Mouse (Mus musculus): ENCODE data around the gene Phka2.

Phka2 gene

GRCm38 (mm10) chrX:160598562-160599458 lies 96.8 kb downstream of the Phka2 start:
- no peak for DNase-seq (ENCODE audit: low spot score)

DNA sequence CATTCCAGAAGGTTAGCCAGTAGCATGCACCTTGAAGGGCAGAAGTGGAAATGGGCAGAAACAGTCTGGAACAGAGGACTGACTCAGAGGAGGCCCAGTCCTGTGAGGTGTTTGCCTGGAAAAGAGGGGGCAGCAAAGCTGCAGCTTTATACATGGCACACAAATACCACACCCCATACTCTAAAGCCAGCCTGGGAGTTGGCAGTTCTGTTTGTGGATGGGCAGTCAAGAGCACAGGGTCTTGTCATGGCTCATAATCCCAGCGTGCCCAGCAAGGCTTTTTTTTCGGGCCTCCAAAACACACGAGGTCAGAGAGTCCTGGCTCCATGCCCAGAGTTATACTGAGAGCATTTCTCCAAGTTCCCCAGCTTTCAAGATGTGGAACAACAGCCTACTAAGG lies 99.1 kb downstream of the Phka2 start:
- DNase-seq (ENCODE audit: low spot score) = no peak

DNA sequence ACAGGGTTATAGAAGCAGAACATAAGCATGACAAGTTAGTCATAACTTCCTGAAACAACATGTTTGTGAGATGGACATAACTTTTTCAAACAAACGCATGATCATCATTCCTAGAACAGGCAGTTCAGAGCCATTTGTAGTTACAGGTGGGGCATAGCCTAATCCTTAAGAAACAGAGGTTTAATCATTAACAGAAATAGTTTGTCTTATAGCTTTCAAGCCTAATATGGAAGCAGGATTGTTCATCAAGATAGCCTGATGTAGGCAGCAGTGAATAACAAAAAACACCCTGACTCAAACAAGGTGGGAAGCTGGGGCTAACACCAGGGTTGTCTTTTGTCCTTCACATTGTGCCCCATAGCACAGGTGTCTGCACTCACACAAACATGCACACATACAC lies 100.8 kb downstream of the Phka2 start:
- no peak for DNase-seq (ENCODE audit: low spot score)

DNA sequence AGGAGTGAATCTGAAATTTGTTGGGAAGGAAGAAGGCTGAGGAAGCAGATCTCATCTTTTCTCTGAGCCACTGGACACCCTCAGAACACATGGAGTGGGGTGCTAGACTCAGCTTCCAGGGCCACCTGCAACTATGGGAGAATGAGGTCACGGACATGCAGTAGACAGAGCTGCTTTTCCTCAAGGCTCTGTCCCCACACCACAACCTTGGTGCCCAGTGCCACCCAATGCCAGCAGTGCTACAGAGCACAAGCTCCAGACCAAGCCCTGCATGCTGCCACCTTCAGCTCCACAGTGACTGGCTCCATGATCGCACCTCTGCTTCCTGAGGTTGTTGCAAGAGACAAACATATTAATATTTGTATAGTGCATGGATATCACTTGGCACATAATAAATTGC lies 101.3 kb downstream of the Phka2 start:
- DNase-seq (ENCODE audit: low spot score) = no peak

DNA sequence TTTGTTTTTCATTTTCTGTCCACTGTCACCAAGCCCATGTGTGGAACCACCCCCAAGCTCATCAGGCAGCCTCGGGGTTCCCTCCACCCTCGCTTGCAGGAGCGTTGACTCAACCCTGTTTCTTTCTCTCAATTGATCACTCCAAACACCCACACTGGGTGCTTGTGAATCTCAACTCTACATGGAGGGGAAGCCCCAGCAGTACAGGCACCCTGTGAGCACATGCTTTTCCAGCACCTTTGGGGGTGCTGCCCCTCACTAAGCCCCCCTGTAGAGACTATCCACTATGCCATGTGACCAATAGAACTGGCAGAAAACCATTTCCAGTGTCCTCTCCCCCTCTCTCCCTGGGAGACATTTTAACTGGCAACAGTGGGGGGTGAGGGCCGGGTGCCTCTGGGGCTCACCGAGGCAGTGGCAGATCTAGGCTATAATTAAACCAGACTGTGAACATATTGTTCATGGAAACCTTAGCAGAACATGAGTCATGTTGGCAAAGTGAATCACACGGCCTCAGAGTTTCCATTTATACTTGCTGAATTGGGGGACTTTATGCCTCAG lies 102.1 kb downstream of the Phka2 start:
- DNase-seq (ENCODE audit: low spot score) = peak; percentile 43

GRCm38 (mm10) chrX:160609849-160610248 lies 107.9 kb downstream of the Phka2 start:
- DNase-seq (ENCODE audit: low spot score) = no peak

- no peak for DNase-seq (ENCODE audit: low spot score)
These were observed 108.5 kb downstream of the Phka2 start for GRCm38 (mm10) chrX:160610482-160610881.

DNA sequence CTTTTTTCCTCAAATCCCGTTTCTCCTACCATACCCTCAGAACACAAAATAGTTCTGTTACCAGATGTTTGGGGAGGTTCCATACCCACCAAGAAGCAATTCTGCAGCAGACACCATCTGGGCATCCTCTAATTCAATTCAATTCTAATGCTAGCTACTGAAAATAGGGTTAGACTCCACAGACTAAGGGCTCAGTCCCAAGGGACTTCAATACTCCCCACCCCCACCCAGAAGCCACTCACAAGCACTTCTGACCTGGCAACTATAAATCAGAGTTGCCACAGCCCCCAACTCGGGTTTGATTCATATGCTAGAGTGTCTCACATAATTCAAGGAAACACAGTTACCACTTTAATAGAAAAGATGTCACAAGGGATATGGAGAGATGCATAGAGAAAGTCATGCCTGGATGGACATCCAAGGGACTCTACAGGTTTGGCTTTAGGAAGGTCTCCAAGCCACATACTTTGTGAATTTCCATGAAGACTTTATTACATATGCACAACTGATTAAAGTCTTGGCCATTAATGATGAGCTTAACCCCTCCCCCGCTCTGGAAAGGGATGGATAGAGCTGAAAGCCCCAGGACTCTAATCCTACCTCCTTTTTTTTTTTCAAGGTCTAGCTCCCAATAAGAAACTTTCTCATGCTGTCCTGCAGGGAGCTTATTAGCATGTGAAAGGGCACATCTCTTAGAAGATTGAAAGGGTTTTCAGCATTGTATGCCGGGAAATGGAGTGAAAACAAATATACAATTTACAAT lies 109.1 kb downstream of the Phka2 start:
- DNase-seq (ENCODE audit: low spot score) = no peak
